Mouse (Mus musculus) ovary, adult 10 weeks (tissue): Measurements from ENCODE around the gene Olfr815. TPM values are rescaled to one million over a fixed set of nuclear protein-coding genes. Genes with fewer than 3 reads are reported as not detected.

Experiments
- polyA plus RNA-seq: library from polyadenylated mRNA; stranded (reverse); fragments of 350-450 nt; fragmentation: Illumina TruSeq; extraction: RNeasy Lipid Tissue Mini Kit (QIAGEN cat#74804); gene quantifications from one replicate; pipeline ENCODE4 v1.2.3, GENCODE M21; 2014

Olfr815 gene
- polyA plus RNA-seq: not detected

GRCm38 (mm10) chr10:129905767-129906166 is at the start of gene Olfr815:
Gene Olfr815 (minus strand): TSS chr10:129905867.

GRCm38 (mm10) chr10:129949000-129949399 is 43.3 kb upstream of the Olfr815 start, which contains the start of gene Olfr818:
Gene Olfr818 (minus strand): TSS chr10:129949100.

GRCm38 (mm10) chr10:129915497-129915896 is 9.8 kb upstream of the Olfr815 start, which contains the start of gene Olfr816:
Gene Olfr816 (minus strand): TSS chr10:129915597.

GRCm38 (mm10) chr10:129879751-129880150 is 25.9 kb downstream of the Olfr815 start, which contains the start of gene Olfr814:
Gene Olfr814 (minus strand): TSS chr10:129879851.

GRCm38 (mm10) chr10:129855067-129855466 is 50.6 kb downstream of the Olfr815 start, which contains the start of gene Olfr813:
Gene Olfr813 (plus strand): TSS chr10:129855367.

Other genes starting within 250 kb of the Olfr815 start
- gene Olfr800, start 248.2 kb downstream of the Olfr815 start, polyA plus RNA-seq: not detected
- not detected for gene Olfr801, start 232.0 kb downstream of the Olfr815 start, polyA plus RNA-seq
- not detected for gene Olfr802, start 217.7 kb downstream of the Olfr815 start, polyA plus RNA-seq
- not detected for gene Olfr803, start 211.6 kb downstream of the Olfr815 start, polyA plus RNA-seq
- not detected for gene Olfr804, start 202.7 kb downstream of the Olfr815 start, polyA plus RNA-seq
- gene Olfr805, start 176.5 kb downstream of the Olfr815 start, polyA plus RNA-seq: not detected
- not detected for gene Olfr806, start 163.9 kb downstream of the Olfr815 start, polyA plus RNA-seq
- gene Olfr807, start 148.1 kb downstream of the Olfr815 start, polyA plus RNA-seq: not detected
- gene Olfr808, start 140.4 kb downstream of the Olfr815 start, polyA plus RNA-seq: not detected
- gene Olfr809, start 131.2 kb downstream of the Olfr815 start, polyA plus RNA-seq: not detected
- 0.17 TPM for gene Olfr810, start 111.0 kb downstream of the Olfr815 start, polyA plus RNA-seq
- gene Olfr811, start 101.5 kb downstream of the Olfr815 start, polyA plus RNA-seq: not detected
- not detected for gene Olfr812, start 59.8 kb downstream of the Olfr815 start, polyA plus RNA-seq
- not detected for gene Olfr813, start 50.5 kb downstream of the Olfr815 start, polyA plus RNA-seq
- not detected for gene Olfr814, start 26.0 kb downstream of the Olfr815 start, polyA plus RNA-seq
- gene Olfr816, start 9.7 kb upstream of the Olfr815 start, polyA plus RNA-seq: not detected
- not detected for gene Olfr818, start 43.2 kb upstream of the Olfr815 start, polyA plus RNA-seq
- gene Olfr819, start 61.4 kb upstream of the Olfr815 start, polyA plus RNA-seq: 0.29 TPM
- gene Olfr247, start 70.3 kb upstream of the Olfr815 start, polyA plus RNA-seq: not detected
- gene Gm10310, start 79.2 kb upstream of the Olfr815 start, polyA plus RNA-seq: not detected
- gene Olfr820, start 106.8 kb upstream of the Olfr815 start, polyA plus RNA-seq: not detected
- not detected for gene Olfr821, start 124.5 kb upstream of the Olfr815 start, polyA plus RNA-seq
- not detected for gene Olfr822, start 165.3 kb upstream of the Olfr815 start, polyA plus RNA-seq
- gene Olfr823, start 209.5 kb upstream of the Olfr815 start, polyA plus RNA-seq: 0.57 TPM
- 0.57 TPM for gene Olfr824, start 224.1 kb upstream of the Olfr815 start, polyA plus RNA-seq